Mouse (Mus musculus) adrenal gland (tissue): Measurements from ENCODE around the gene Scn11a.

Experiments
- intact Hi-C: fragments of 180-260 bp; cut with DNase I; formaldehyde crosslinking; loops from one replicate; pipeline ENCODE4 v1.15.1; 2025

Gene Scn11a

DNA sequence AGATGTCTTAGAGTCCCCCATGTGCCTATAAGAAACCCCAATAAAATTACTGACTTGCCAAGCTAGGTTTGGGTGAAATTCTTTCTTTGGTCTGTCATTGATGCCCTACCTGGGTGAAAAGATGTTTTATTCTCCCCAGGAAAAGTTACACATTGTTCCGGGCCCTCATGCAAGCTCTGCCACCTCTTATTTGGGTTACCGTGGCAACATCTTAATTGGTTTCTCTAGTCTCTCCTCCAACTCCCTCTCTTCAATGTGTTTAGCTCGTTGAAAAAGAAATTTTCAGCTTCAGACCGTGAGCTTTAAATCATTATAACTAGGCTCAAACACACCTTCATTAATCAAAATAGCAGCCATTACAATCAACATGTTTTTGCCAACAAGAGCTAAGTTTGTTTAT lies 28.5 kb downstream of the Scn11a start:
- intact Hi-C loops, result no loop called here

- intact Hi-C loops, result no loop called here
These were observed 29.9 kb downstream of the Scn11a start for GRCm38 (mm10) chr9:119795254-119795912.

- intact Hi-C loops, result no loop called here
These were observed 30.8 kb downstream of the Scn11a start for GRCm38 (mm10) chr9:119794470-119794869.

GRCm38 (mm10) chr9:119792505-119792904 lies 32.8 kb downstream of the Scn11a start:
- intact Hi-C loops, result no loop called here

- intact Hi-C loops, result no loop called here
These were observed 44.4 kb downstream of the Scn11a start for GRCm38 (mm10) chr9:119780901-119781300.

DNA sequence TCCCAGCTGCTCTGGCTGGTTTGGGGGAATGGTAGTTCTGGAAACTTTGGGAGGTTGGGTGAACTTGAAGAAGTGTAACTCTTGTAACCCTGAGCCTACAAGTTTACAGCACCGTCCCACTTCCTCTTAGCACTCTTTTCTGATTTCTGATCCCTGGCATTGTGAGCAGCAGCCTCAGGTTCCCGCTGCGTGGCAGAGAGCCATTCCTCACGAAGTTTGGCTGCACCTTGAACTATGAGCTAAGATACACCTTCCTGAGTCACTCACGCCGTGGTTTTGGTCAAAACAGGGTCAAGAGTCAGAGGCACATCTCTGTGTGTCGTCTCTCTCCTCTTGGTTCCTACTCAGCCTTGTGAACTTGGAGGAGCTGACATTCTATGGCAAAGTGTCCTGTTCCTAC lies 48.6 kb downstream of the Scn11a start:
- intact Hi-C loops, result no loop called here

DNA sequence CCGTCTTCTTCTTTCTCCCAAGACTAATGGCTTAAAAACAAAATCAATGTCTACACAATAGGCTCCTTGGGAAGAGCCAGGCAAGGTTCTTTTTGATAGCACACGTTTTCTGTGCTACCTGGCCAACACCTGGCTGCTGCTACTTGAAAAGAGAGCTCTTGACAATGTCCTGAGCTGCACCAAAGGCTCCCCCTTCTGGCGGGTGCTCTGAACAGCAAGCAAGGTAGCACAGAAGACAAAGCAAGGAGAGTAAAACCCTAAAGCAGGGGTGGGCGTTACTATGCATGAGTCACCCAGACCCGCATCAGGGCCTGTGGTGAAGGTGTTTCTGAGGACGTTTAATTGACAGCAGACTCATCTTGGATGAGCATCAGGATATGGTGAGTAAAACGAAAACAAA lies 56.7 kb downstream of the Scn11a start:
- intact Hi-C loops, result loop anchor here (10.0 kb wide), 1 partner anchor 304 kb away; no protein-coding TSS in a partner anchor

DNA sequence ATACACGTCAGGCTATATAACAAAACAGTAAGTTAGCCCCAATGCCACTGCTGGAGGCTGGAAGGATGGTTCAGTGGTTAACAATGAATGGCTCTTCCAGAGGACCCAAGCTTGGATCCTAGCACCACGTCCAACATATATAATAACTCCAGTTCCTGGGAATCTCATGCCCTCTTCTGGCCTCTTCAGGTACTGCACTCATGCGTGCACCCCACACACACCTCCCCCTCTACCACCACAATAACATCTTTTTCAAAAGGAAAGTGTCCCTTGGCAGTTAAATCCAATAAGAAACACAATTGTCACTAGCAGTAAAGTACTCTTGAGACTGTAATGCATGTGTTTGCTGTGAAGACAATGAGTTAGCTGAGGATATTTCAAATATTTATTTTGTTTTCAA lies 65.0 kb downstream of the Scn11a start:
- intact Hi-C loops, result loop anchor here (10.0 kb wide), 1 partner anchor 295 kb away; no protein-coding TSS in a partner anchor

- intact Hi-C loops, result no loop called here
These were observed 65.8 kb downstream of the Scn11a start for GRCm38 (mm10) chr9:119759457-119759856.

- intact Hi-C loops, result loop anchor here (1.0 kb wide), 1 partner anchor 104 kb away; no protein-coding TSS in a partner anchor
These were observed 73.7 kb downstream of the Scn11a start for GRCm38 (mm10) chr9:119751507-119751906.

- intact Hi-C loops, result no loop called here
These were observed 76.1 kb downstream of the Scn11a start for GRCm38 (mm10) chr9:119749112-119749511.

- intact Hi-C loops, result no loop called here
These were observed 81.4 kb downstream of the Scn11a start for GRCm38 (mm10) chr9:119743900-119744299.

- intact Hi-C loops, result no loop called here
These were observed 81.9 kb downstream of the Scn11a start for GRCm38 (mm10) chr9:119743312-119743711.

GRCm38 (mm10) chr9:119741101-119741786 lies 84.0 kb downstream of the Scn11a start:
- intact Hi-C loops, result no loop called here

- intact Hi-C loops, result no loop called here
These were observed 96.7 kb downstream of the Scn11a start for GRCm38 (mm10) chr9:119728412-119729097.

GRCm38 (mm10) chr9:119726990-119727389 lies 98.3 kb downstream of the Scn11a start:
- intact Hi-C loops, result no loop called here

DNA sequence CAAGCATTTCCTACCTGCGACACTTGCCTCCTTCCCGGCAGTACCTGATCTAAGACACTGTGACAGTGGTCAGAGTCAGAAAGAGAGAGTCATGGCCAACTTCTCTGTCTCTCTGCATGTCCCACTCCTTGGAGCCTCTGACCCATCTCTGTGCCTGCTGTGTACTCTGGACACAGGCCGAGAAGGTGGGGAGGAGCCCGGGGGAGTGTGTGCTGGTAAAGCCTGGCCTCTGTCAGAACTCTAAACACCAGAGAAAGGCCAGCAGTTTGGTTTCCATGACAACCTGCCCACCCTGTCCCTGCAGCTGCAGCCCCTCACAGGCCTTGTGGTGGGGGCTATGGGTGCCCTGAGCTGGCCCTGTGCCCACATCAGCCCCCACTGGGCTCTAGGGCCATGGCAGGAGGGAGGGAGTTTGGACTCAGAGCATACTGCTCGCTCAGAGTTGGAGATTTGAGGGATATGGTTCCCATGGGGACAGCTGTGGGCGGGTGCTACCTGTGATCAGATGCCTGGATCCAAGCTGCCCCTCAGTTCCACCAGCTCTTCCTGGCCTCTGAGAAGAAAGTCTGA lies 99.9 kb downstream of the Scn11a start:
- intact Hi-C loops, result no loop called here

- intact Hi-C loops, result no loop called here
These were observed 106.0 kb downstream of the Scn11a start, which contains the start of gene Scn10a for GRCm38 (mm10) chr9:119719222-119719621. TSS of gene Scn10a (minus strand) at chr9:119719322.

DNA sequence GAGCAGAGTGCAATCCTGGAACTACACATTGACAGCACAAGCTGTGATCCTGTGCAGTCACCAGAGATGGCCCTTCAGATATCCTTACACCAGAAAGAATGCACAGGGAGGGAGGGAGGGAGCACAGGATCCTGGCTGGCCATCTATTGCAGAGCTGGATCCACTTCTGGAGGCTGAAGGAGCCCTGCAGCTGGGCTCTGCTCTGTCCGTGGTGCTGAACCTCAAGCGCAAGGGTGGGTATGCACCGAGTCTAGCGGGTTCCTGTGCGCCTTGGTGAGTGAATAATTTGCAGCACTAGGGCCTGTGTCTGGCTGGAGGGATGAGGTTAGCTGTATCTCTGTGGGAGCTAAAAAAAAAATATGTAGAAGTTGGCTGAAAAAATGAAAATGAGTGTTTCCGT lies 118.6 kb downstream of the Scn11a start:
- intact Hi-C loops, result no loop called here
